Mouse (Mus musculus) neural tube, embryonic 11.5 days (tissue): Measurements from ENCODE around the gene Cdh9. TPM values are rescaled to one million over a fixed set of nuclear protein-coding genes. Genes with fewer than 3 reads are reported as not detected.

Source experiments
- ATAC-seq: fragments of 200-750 bp; cut with Nextera tagmentation; 2 replicates; pipeline ENCODE4 v1.8.0; 2017; ENCODE audit warnings: moderate number of reproducible peaks, mild to moderate bottlenecking, moderate TSS enrichment, moderate library complexity; ENCODE audit not compliant: insufficient read depth, low FRiP score, low TSS enrichment
- DNase-seq: peaks from one replicate; pipeline ENCODE4 v3.0.0-alpha.2; 2015; ENCODE audit warnings: low spot score
- H3K27ac ChIP-seq: fragments of 300-500 bp; sonication (generic); 2 replicates; pipeline ENCODE4 v1.5.1; 2014; ENCODE audit warnings: low read depth, mild to moderate bottlenecking, low read length
- H3K27me3 ChIP-seq: fragments of 300-500 bp; sonication (generic); 2 replicates; pipeline ENCODE4 v1.6.1; 2014; ENCODE audit warnings: mild to moderate bottlenecking, low read length, mixed read lengths; ENCODE audit not compliant: control insufficient read depth, insufficient read depth
- H3K36me3 ChIP-seq: fragments of 300-500 bp; sonication (generic); 2 replicates; pipeline ENCODE4 v1.6.1; 2014; ENCODE audit warnings: mild to moderate bottlenecking, low read length, moderate library complexity, mixed read lengths; ENCODE audit not compliant: control insufficient read depth, insufficient read depth
- H3K4me1 ChIP-seq: fragments of 300-500 bp; sonication (generic); 2 replicates; pipeline ENCODE4 v1.6.1; 2014; ENCODE audit warnings: low read length, mixed read lengths; ENCODE audit not compliant: control insufficient read depth, insufficient read depth
- H3K4me2 ChIP-seq: fragments of 300-500 bp; sonication (generic); 2 replicates; pipeline ENCODE4 v1.6.1; 2014; ENCODE audit warnings: low read depth, mild to moderate bottlenecking, moderate library complexity
- H3K4me3 ChIP-seq: fragments of 300-500 bp; sonication (generic); 2 replicates; pipeline ENCODE4 v1.5.1; 2014; ENCODE audit warnings: low read depth, low read length
- H3K9ac ChIP-seq: fragments of 300-500 bp; sonication (generic); 2 replicates; pipeline ENCODE4 v1.6.1; 2014; ENCODE audit warnings: mild to moderate bottlenecking, low read length
- H3K9me3 ChIP-seq: fragments of 300-500 bp; sonication (generic); 2 replicates; pipeline ENCODE4 v1.6.1; 2016; ENCODE audit warnings: low read length; ENCODE audit not compliant: control insufficient read depth
- WGBS: fragments of 180-500 bp; shearing (Covaris S2); extraction: QIAGEN DNeasy Blood & Tissue Kit; methylation state at CpG from one replicate; pipeline ENCODE4 v1.1.7; 2014; 5-methylcytosine and 5-hydroxymethylcytosine counted together
- polyA plus RNA-seq: library from polyadenylated mRNA; unstranded; fragments of >200 nt; fragmentation: Nextera tagmentation; extraction: Ambion mirVana; gene quantifications from 2 replicates; pipeline ENCODE4 v1.2.1, GENCODE M21; 2014

Gene Cdh9
- polyA plus RNA-seq, 1 experiment from 2014 or later = 1.0 TPM

DNA sequence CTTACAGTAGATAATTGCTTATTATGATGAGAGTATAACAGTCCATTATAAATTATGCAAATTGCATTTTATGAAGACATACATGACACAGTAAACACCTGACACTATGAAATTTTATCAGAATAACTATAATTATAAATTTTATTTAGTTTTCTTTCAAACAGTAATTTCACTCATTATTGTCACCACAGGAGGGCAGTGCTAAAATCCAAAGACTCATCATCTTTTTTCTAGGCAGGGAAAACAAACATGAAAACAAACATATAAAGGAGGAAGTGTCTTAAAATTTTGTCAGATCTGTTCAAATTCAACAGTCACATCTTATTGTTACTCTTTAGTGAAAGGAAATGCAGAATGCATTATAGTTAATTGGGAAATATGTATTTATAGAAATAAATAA lies 72.7 kb downstream of the Cdh9 start:
- no peak overlapping the region for H3K9ac ChIP-seq
- H3K9me3 ChIP-seq = no peaks in the 10 kb centered on the region
- DNase-seq (no peak), ATAC-seq (no peak)
- no peak overlapping the region for H3K27ac ChIP-seq
- no peak overlapping the region for H3K4me3 ChIP-seq
- H3K4me1 ChIP-seq = no peaks in the 10 kb centered on the region
- no peaks in the 10 kb centered on the region for H3K27me3 ChIP-seq
- no peaks in the 10 kb centered on the region for H3K36me3 ChIP-seq
- H3K4me2 ChIP-seq = no peak overlapping the region

DNA sequence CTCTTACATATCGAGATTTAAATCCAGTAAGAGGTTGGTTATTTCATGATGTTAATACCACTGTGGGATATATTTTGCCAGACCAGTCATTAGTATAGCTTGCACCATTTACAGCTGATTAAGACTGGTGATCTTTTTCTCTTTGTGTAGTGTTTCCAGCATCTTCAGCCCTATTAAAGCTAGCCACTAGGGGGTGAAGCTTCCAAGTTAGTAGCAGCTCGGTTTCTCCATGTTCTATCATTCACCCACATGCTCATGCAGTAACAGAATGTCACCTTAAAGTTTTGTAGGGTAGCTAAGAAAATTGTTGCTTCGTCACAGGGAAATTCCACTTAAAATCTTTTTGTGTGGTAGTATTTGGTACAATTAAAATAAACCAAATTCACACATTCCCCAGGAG lies 82.2 kb downstream of the Cdh9 start:
- H3K4me3 ChIP-seq = no peak overlapping the region
- no peaks in the 10 kb centered on the region for H3K36me3 ChIP-seq
- H3K27ac ChIP-seq = no peak overlapping the region
- no peaks in the 10 kb centered on the region for H3K4me1 ChIP-seq
- ATAC-seq = no peak
- H3K4me2 ChIP-seq = no peak overlapping the region
- H3K9me3 ChIP-seq = no peaks in the 10 kb centered on the region
- WGBS = 70% methylated on average over 3 of the region's 3 CpGs
- no peak overlapping the region for H3K9ac ChIP-seq
- DNase-seq = no peak
- no peaks in the 10 kb centered on the region for H3K27me3 ChIP-seq

DNA sequence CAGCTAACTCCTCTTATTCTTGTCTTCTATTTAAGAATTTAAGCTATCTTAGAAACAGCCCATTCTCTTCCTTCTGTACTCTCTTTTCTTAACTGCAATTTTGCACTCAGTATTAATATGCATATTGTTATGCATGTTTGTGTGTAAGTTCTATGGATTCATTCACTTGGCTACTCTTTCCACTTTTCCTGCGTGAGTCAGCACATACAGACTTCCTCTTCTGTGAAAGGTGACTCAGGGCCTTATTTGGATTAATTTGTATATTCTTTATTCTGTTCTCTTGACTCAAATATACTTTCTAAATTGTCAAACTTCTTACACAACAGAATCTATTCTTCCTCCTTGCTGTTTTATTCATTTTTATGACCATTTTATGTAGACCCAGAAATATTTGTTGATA lies 85.5 kb downstream of the Cdh9 start:
- DNase-seq (no peak), ATAC-seq (no peak)
- no peaks in the 10 kb centered on the region for H3K9me3 ChIP-seq
- no peaks in the 10 kb centered on the region for H3K4me1 ChIP-seq
- H3K9ac ChIP-seq = no peak overlapping the region
- WGBS = 79% methylated on average over 1 of the region's 1 CpGs
- no peak overlapping the region for H3K27ac ChIP-seq
- H3K27me3 ChIP-seq = no peaks in the 10 kb centered on the region
- H3K36me3 ChIP-seq = no peaks in the 10 kb centered on the region
- no peak overlapping the region for H3K4me2 ChIP-seq
- no peak overlapping the region for H3K4me3 ChIP-seq

DNA sequence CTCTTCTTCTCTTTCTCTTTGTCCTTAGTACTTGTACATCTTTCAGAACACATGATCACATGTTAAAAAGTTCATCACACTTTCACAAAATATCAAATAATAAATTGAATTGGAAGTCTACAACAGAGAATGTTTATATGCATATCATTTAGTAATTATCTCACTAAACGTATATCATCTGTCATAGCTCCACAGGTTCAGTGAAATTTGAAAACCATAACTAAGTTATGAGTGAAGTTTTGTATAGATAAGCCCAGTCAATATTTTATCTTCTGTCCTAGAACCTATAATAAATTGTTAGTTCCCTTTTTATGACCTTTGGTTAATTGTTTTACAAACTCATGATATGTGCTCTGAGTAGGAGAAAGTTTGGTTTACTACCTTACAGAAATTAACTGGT lies 106.2 kb downstream of the Cdh9 start:
- 80% methylated on average over 1 of the region's 1 CpGs for WGBS
- no peak for ATAC-seq

DNA sequence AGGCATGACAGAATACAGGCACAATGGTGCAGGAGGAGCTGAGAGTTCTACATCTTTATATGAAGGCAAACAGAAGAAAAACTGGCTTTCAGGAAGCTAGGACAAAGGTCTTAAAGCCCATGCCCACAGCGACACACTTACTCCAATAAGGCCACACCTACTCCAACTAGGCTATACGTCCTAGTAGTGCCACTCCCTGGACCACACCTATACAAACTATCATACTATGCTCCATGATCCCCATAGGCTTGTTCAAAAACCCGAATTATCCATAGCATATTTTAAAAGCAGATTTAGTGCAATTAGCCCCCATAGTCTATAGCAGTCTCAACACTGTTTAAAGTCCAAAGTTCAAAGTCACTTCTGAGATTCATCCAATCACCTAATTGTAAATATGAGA lies 154.0 kb downstream of the Cdh9 start:
- Histone ChIP-seq H3K4me2 (no peak overlapping the region), H3K9me3 (no peaks in the 10 kb centered on the region), H3K27me3 (no peaks in the 10 kb centered on the region), H3K4me3 (no peak overlapping the region), H3K4me1 (no peaks in the 10 kb centered on the region), H3K36me3 (no peaks in the 10 kb centered on the region), H3K27ac (no peak overlapping the region), H3K9ac (no peak overlapping the region)
- 90% methylated on average over 3 of the region's 3 CpGs for WGBS
- DNase-seq = no peak
- no peak for ATAC-seq

More for the DNA sequence above, 106.2 kb downstream of the Cdh9 start:
- H3K4me2 ChIP-seq = no peak overlapping the region
- H3K4me1 ChIP-seq = no peaks in the 10 kb centered on the region
- DNase-seq = no peak
- H3K4me3 ChIP-seq = no peak overlapping the region
- H3K27me3 ChIP-seq = no peaks in the 10 kb centered on the region
- H3K9me3 ChIP-seq = no peaks in the 10 kb centered on the region
- H3K36me3 ChIP-seq = no peaks in the 10 kb centered on the region
- no peak overlapping the region for H3K27ac ChIP-seq
- H3K9ac ChIP-seq = no peak overlapping the region

DNA sequence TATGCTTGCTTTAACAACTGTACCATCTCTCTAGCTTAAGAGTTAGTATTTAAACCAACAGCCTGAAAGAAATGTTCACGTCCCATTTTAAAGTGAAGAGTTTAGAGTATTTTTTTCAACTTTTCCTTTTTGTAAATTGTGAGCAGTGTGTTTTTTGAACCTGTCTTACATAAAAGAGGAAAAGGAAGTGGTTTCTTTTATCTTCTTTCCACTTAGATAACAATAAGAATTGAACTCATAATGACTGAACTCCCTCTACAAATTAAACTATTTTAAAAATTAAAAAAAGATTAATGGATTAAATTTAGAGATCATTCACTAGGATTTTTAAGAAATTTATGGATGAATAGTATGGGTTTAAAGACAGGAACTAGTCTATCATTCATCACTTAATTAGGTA lies 168.1 kb downstream of the Cdh9 start:
- Histone ChIP-seq H3K27me3 (no peaks in the 10 kb centered on the region), H3K4me3 (no peak overlapping the region), H3K9me3 (no peaks in the 10 kb centered on the region), H3K9ac (no peak overlapping the region), H3K4me1 (no peaks in the 10 kb centered on the region), H3K36me3 (no peaks in the 10 kb centered on the region), H3K27ac (no peak overlapping the region), H3K4me2 (no peak overlapping the region)
- DNase-seq = no peak
- no peak for ATAC-seq
- WGBS = 85% methylated on average over 1 of the region's 1 CpGs
